Mouse (Mus musculus) G1E (cell line): ENCODE measurements at regions not wholly inside any gene's neighbourhood (a gene's known extent, or its start where the extent isn't known, plus 50 kb on each side); places are given as distances from the start of the nearest gene placed in this dataset.

Source experiments
- ATAC-seq: 2 replicates; pipeline ENCODE4 v1.8.0; 2016; ENCODE audit warnings: mild to moderate bottlenecking; ENCODE audit not compliant: insufficient number of reproducible peaks, poor library complexity, low FRiP score, severe bottlenecking; ENCODE audit errors: extremely low read depth
- DNase-seq: peaks from one replicate; pipeline ENCODE4 v3.0.0; 2012; ENCODE audit warnings: low spot score
- H3K27me3 ChIP-seq: 2 replicates; pipeline ENCODE4 v1.6.1; 2012; ENCODE audit warnings: mild to moderate bottlenecking, low read length, inconsistent platforms; ENCODE audit not compliant: insufficient read depth
- H3K36me3 ChIP-seq: replicated peaks from 2 replicates; pipeline ENCODE3; 2012; ENCODE audit warnings: mild to moderate bottlenecking, inconsistent platforms
- H3K4me1 ChIP-seq: 2 replicates; pipeline ENCODE4 v1.6.1; 2012; ENCODE audit warnings: low read depth, low read length, inconsistent platforms, mixed read lengths; ENCODE audit not compliant: insufficient read depth
- H3K4me3 ChIP-seq: 2 replicates; pipeline ENCODE4 v1.5.1; 2012; ENCODE audit warnings: low read depth, mild to moderate bottlenecking, inconsistent platforms, low read length, moderate library complexity, mixed read lengths
- H3K9me3 ChIP-seq: replicated peaks from 2 replicates; pipeline ENCODE4 v1.6.1; 2012; ENCODE audit warnings: inconsistent platforms
- CTCF ChIP-seq: IDR thresholded peaks from 2 replicates; pipeline ENCODE4 v1.5.1; 2012; ENCODE audit warnings: low read depth, low read length, inconsistent platforms, mixed read lengths
- GATA1 ChIP-seq: IDR thresholded peaks from 2 replicates; pipeline ENCODE4 v1.6.1; 2012; ENCODE audit warnings: borderline replicate concordance, low read length, inconsistent platforms, mixed read lengths
- GATA2 ChIP-seq: IDR thresholded peaks from 2 replicates; pipeline ENCODE4 v1.6.1; 2012; ENCODE audit warnings: low read depth, low read length, inconsistent platforms, borderline replicate concordance
- POLR2AphosphoS5 ChIP-seq: IDR thresholded peaks from 2 replicates; pipeline ENCODE4 v1.6.1; 2012; ENCODE audit warnings: low read depth, low read length, inconsistent platforms; ENCODE audit not compliant: insufficient replicate concordance
- TAL1 ChIP-seq: conservative IDR thresholded peaks from 2 replicates; pipeline ENCODE4 v1.6.1; 2012; ENCODE audit warnings: low read depth, low read length, inconsistent platforms, mixed read lengths

GRCm38 (mm10) chr16:10098511-10098910, 71.5 kb upstream of the Rpl39l start:
- Histone ChIP-seq H3K4me1 (no peaks in the 10 kb centered on the region), H3K9me3 (no peaks in the 10 kb centered on the region), H3K27me3 (no peaks in the 10 kb centered on the region), H3K4me3 (no peak overlapping the region), H3K36me3 (no peaks in the 10 kb centered on the region)
- no peak for ATAC-seq
- no peak for DNase-seq
- TF ChIP-seq TAL1 (no peak), GATA2 (no peak), POLR2AphosphoS5 (no peak), GATA1 (no peak), CTCF (no peak)

DNA sequence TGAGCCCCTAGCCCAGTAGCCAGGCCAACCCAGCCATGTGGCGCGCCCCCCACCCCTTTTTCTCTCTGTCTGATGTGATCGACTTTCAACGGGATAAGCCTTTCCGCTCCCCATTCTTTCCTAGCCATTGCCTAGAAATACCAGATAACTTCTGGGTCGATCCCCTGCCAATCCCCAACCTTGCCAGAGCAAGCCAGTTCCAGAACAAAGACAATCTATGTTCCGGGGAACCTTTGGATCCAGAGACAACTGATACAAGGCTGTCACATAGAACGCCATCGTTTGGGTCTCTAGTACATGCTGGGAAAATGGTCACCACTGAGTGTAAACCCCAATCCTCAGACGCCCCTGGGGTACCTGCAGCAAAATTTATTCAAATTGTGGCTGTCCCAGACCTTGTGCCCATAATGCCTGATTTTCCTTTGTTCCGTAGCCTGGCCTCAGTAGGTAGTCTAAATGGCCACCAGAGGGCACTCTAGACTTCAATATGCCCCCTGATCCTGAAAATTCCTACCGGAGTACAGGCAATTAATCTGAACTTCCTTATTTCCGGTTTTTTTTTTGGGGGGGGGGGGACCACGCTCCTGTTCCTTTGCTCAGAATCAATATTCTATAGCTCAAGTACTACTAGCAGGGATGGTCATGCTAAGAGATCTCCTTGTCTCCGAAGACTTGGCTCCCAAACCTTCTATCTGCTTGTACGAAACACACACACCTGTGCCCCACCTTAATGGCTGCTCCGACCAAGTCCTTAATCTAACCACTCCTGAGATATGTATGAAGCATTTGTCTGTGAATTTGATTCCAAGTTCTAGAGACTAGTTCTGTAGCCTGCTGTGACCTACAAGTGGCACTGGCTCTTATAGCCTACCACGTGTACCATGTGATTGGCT, 81.3 kb upstream of the Rpl39l start:
- no peak overlapping the region for H3K4me3 ChIP-seq
- no peaks in the 10 kb centered on the region for H3K27me3 ChIP-seq
- H3K9me3 ChIP-seq = no peaks in the 10 kb centered on the region
- TF ChIP-seq TAL1 (no peak), GATA2 (no peak), CTCF (0 out of 2 replicates have a peak, but pooled peaks have one; percentile 10), GATA1 (no peak), POLR2AphosphoS5 (no peak)
- no peaks in the 10 kb centered on the region for H3K36me3 ChIP-seq
- DNase-seq (no peak), ATAC-seq (no peak)
- no peaks in the 10 kb centered on the region for H3K4me1 ChIP-seq

DNA sequence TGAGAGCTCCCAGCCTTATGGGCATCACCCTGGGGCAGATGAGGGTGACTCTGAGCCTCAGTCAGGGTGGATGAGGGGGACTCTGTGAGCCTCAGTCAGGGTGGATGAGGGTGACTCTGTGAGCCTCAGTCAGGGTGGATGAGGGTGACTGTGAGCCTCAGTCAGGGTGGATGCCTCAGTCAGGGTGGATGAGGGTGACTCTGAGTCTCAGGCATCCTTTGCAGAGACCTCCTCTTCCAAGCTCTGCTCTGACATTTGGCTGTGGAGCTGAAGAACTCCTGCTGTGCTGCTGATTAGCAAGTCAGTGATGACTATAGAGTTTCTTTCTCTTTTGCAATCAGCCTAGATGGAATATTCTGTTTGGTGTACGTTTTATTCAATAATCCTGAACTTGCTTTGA, 83.7 kb upstream of the Rpl39l start:
- no peaks in the 10 kb centered on the region for H3K36me3 ChIP-seq
- H3K27me3 ChIP-seq = no peaks in the 10 kb centered on the region
- TF ChIP-seq TAL1 = no peak
- no peak for TF ChIP-seq GATA1
- TF ChIP-seq CTCF = no peak
- no peak for TF ChIP-seq GATA2
- no peak for TF ChIP-seq POLR2AphosphoS5
- no peak overlapping the region for H3K4me3 ChIP-seq
- H3K9me3 ChIP-seq = no peaks in the 10 kb centered on the region
- DNase-seq (no peak), ATAC-seq (no peak)
- H3K4me1 ChIP-seq = no peaks in the 10 kb centered on the region

GRCm38 (mm10) chr16:10085429-10085828, 84.6 kb upstream of the Rpl39l start:
- no peak for TF ChIP-seq GATA2
- no peak for TF ChIP-seq GATA1
- no peak for TF ChIP-seq TAL1

DNA sequence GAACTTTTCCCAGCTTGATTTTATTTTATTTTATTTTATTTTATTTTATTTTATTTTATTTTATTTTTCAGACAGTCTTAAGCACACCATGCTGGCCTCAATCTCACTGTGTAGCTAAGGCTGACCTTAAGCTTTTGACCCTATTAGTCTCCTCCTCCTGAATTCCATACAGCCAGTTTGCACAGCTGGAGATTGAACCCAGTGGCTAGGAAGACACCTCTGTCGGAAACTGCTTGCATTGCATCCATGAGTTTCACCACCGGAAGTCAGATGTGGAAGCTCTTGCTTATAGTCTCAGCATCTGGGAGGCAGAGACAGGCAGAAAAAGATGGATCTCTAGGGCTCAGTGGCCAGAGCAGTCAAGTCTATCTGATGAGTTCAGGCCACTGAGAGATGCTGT, 86.4 kb upstream of the Grin2a start:
- ATAC-seq (no peak), DNase-seq (no peak)
- Histone ChIP-seq H3K4me1 (no peaks in the 10 kb centered on the region), H3K27me3 (no peaks in the 10 kb centered on the region), H3K4me3 (no peak overlapping the region), H3K9me3 (no peaks in the 10 kb centered on the region), H3K36me3 (no peaks in the 10 kb centered on the region)
- TF ChIP-seq CTCF (no peak), POLR2AphosphoS5 (no peak), GATA2 (no peak), TAL1 (no peak), GATA1 (no peak)

More at GRCm38 (mm10) chr16:10085429-10085828, 84.6 kb upstream of the Rpl39l start:
- ATAC-seq = no peak
- Histone ChIP-seq H3K4me3 (no peak overlapping the region), H3K9me3 (no peaks in the 10 kb centered on the region), H3K4me1 (no peaks in the 10 kb centered on the region), H3K36me3 (no peaks in the 10 kb centered on the region), H3K27me3 (no peaks in the 10 kb centered on the region)
- DNase-seq = no peak

DNA sequence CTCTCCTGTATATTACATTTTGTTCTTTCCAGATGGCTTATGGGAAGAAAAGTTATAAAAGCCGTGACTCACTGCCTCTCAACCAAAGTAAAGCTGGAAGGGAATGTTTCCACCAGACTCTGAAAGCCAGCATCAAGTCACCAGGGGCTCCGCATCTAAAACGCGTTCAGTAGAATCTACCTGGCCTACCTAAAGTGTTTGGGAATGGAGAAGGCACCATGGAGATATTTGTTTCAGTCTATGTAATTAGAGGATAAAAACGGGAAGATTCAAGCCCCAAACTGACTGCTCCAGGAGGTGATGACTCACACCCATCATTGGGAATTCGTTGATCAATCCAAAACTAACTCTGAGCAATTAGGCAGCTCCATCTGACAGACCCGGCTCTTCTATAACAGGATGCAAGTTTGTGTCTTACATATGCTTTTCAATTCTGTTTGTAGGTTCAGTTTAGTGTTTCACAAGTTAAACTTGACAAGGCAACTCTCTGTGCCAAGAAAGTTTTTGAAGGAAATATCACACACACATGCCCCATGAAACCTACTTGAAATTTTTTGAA, 84.8 kb upstream of the Grin2a start:
- TF ChIP-seq GATA1 (no peak), TAL1 (no peak), POLR2AphosphoS5 (no peak), CTCF (no peak), GATA2 (no peak)
- no peaks in the 10 kb centered on the region for H3K27me3 ChIP-seq
- no peaks in the 10 kb centered on the region for H3K36me3 ChIP-seq
- no peaks in the 10 kb centered on the region for H3K4me1 ChIP-seq
- H3K4me3 ChIP-seq = no peak overlapping the region
- no peaks in the 10 kb centered on the region for H3K9me3 ChIP-seq
- no peak for DNase-seq
- no peak for ATAC-seq
